Mouse (Mus musculus): ENCODE measurements around the gene Hoxc6.

DNA sequence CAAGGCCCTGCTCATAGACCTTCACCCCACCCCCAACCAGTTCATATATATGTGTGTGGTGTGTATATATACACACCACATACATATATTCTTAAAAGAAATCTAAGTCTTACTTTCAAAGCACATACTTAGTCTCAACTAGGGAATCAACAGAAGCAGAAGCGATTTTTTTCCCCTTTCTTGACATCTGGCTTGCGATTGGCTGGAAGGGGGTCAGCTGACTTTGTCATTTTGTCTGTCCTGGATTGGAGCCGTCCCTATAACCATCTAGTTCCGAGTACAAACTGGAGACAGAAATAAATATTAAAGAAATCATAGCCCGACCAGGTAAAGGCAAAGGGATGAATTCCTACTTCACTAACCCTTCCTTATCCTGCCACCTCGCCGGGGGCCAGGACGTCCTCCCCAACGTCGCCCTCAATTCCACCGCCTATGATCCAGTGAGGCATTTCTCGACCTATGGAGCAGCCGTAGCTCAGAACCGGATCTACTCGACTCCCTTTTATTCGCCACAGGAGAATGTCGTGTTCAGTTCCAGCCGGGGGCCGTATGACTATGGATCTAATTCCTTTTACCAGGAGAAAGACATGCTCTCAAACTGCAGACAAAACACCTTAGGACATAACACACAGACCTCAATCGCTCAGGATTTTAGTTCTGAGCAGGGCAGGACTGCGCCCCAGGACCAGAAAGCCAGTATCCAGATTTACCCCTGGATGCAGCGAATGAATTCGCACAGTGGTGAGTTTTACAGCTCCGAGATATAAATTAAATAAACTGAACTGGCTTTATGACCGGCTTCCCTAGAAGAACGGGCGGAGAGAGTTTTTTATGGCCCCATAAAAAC lies 11.4 kb downstream of the Hoxc6 start:
- TF ChIP-seq CTCF (IDR thresholded peaks at IDR 0.05; ENCODE audit: low read depth) (no peak), EP300 (IDR thresholded peaks at IDR 0.05; ENCODE audit: low read depth) (no peak)
